Mouse (Mus musculus) lung, adult 2 months (tissue): Measurements from ENCODE around the gene Tmem259.

Experiments
- CTCF ChIP-seq: fragments of 200-500 bp; IDR thresholded peaks from 2 replicates; pipeline ENCODE4 v1.5.1; 2011; ENCODE audit warnings: mild to moderate bottlenecking, low read length, control low read depth; ENCODE audit not compliant: insufficient read depth
- POLR2A ChIP-seq: fragments of 200-500 bp; IDR thresholded peaks from 2 replicates; pipeline ENCODE4 v1.6.1; 2011; ENCODE audit warnings: low read depth, mild to moderate bottlenecking, control low read depth, low read length, borderline replicate concordance; ENCODE audit errors: extremely low read depth

DNA sequence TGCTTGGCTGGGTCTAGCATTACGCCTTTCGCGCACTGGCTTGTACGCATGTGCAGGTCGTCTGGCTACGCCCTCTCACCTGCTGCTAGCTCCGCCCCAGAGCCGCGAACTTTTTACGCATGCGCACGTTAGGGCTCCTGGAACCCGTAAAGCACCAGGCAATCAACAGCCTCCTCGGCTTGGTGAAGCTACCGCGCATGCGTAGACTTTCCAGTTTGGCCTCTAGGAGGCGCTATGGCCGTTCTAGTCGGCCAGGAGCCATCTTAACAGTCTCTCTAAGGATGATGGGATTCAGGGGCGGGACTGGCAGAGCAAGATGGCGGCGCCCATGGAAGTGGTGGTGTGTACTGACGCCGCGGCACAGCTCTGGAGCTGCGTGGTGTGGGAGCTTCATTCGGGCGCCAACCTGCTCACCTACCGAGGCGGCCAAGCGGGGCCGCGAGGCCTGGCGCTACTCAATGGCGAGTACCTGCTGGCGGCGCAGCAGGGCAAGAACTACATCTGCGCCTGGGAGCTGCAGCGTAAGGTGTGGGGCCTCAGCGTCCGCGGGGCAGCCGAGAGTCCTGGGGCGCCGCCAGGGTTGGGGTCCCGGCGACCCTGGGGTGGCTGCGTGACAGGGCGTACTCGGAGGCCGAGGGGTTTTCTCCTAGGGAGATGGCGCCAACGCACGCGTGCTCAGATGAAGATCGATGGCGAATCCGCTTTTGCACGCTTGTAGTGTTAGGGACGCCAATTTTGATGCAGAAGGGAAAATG, 24.1 kb downstream of the Tmem259 start, which contains the start of gene Wdr18:
- peak; percentile 88 for TF ChIP-seq CTCF
- TF ChIP-seq POLR2A, result peak; percentile 44; the same call in 1 of the 2 replicates
